Mouse (Mus musculus): ENCODE measurements around the gene Zkscan6.

Gene Zkscan6

DNA sequence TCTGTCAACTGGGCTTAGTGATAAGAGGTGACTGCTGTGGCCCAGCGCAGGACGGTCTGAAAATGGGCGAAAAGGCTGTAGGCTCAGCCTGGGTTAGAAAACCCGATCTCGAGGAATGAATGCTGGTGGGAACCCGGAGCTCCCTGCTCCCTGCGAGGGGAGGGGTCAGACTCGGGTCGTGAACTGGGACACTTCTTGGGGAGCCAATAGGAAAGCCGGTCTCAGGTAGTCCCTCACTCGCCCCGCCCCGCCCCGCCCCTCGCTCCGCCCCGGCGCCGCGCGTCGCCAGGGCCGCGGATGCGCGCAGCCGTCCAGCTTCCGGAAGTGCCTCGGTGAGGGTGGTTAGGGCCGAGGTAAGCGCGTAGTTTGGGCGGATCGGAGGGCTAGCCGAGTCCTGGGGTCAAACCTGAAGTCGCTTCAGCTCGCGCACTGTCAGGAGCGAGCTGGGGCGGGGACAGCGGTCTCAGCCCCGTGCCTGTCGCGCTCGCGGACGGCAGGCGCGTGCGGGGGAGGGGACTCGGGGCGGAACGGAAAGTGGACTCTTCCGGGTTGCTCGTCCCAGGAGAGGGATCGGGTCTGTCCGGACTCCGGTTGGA is at the start of gene Zkscan6:
Gene Zkscan6 (plus strand): TSS at position 267 of the 596 bp plus-strand sequence.
- DNase-seq (ENCODE audit: low spot score in 2 of 2): peak; percentile 88 to 89

GRCm38 (mm10) chr11:65759350-65759749 is 47.6 kb upstream of the Zkscan6 start:
- DNase-seq (ENCODE audit: low spot score in 2 of 2): no peak

DNA sequence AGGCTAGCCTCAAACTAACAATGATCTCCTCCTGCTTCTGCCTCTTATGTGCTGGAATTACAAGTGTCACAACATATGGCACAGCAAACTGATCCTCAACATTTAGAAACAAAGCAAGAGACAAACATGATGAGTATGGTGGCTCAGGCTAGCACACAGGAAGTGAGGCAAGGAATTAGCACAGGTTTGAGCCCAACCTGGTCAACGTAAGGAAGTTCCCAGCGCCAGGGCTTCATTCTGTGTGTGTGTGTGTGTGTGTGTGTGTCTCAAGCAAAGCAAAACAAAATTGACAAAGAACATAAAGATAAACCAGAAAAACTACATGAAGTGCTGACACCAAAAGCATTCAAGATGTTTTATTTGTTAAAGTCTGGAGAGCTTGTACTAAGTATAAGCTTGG is 46.1 kb upstream of the Zkscan6 start:
- DNase-seq (ENCODE audit: low spot score in 2 of 2): no peak

- DNase-seq (ENCODE audit: low spot score in 2 of 2): no peak
Measured at GRCm38 (mm10) chr11:65768445-65768844, 38.5 kb upstream of the Zkscan6 start.

GRCm38 (mm10) chr11:65769990-65770389 is 37.0 kb upstream of the Zkscan6 start:
- no peak for DNase-seq (ENCODE audit: low spot score in 2 of 2)

- no peak for DNase-seq (ENCODE audit: low spot score in 2 of 2)
Measured at GRCm38 (mm10) chr11:65771546-65771945, 35.4 kb upstream of the Zkscan6 start.

GRCm38 (mm10) chr11:65773535-65773934 is 33.4 kb upstream of the Zkscan6 start:
- no peak for DNase-seq (ENCODE audit: low spot score in 2 of 2)

DNA sequence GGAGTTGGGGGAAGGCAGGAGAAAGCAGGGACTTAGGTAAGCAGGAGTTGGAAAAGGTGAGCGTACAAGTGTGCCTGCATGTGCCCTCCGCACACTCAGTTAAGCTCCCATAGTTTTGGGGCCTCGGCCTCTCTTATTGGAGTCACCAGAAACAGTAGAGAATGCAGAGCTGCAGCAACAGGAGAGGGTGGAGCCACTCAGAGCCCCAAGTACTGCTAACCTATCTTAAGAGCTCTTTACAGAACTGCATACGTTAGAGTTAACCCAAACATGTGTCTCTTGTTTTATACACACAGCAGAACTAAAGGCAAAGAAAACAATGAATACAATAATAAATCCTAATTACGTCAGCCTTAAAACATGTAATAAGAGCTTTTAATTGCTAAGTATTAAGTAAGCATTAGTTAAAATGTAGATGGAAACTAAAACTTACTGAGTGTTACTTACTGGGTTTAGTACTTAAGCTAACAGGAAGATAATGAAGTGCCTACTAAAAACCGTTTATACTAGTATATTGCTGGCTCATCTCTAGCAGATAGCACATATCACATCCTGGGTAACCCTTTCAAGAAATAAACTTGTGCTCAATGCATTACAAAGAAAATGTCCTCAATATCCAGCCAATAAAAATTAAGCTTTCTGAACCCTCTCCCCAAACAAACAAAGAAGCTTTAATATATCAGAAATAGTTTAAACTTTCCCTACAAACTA is 32.9 kb upstream of the Zkscan6 start:
- peak in 1 of 2 experiments; percentile 17 for DNase-seq (ENCODE audit: low spot score in 2 of 2)

DNA sequence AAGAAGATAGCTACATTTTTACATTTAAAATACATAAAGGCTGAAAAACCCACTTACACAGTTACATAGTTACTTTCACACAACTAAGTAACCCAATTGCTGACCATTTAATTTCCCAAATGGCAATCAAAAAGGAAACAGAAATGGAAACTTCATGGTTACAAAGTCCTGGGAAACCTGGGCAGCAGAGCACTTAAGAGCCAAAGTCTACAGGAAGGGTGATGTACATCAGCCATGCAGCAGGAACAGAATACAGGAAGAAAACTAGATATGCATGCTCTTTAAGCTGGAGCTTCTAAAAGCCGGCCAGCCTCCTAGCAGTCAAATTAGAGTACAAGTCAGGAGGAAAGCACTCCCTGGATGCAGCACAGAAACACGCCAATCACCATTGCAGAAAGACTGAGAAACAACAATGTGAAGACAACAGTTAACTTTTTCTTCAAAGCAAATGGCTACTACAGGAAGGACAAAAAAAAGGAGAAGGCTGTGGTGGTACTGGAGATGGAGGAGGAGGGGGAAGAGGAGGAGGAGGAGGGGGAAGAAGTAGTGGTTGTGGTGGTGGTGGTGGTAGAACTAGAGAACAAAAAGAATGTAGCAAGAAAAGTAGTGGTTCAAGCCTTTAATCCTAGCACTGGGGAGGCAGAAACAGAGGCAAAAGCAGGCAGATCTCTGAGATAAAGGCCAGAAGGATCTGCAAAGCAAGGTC is 29.9 kb upstream of the Zkscan6 start:
- DNase-seq (ENCODE audit: low spot score in 2 of 2): no peak

- no peak for DNase-seq (ENCODE audit: low spot score in 2 of 2)
Measured at GRCm38 (mm10) chr11:65777810-65778209, 29.2 kb upstream of the Zkscan6 start.

DNA sequence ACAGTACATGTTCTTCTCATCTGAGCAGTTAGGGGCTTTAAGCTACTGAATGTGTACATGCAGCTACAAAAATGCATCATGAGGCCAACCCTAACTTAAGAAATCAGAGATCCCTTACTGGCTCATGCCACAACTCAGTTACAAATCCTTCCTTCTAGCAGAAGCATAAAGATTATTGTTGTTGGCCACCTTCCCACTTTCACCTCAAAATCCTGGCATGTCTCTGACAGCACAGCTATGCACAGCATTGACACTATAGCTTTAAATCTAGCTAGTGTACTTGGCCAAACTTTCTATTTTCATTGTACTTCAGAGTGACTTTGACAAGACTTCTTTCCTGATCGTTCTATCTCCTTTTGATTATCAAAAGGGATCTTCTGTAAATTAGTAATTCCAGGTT is 27.9 kb upstream of the Zkscan6 start:
- DNase-seq (ENCODE audit: low spot score in 2 of 2): no peak

- no peak for DNase-seq (ENCODE audit: low spot score in 2 of 2)
Measured at GRCm38 (mm10) chr11:65779578-65779977, 27.4 kb upstream of the Zkscan6 start.

GRCm38 (mm10) chr11:65781596-65781995 is 25.4 kb upstream of the Zkscan6 start:
- no peak for DNase-seq (ENCODE audit: low spot score in 2 of 2)

DNA sequence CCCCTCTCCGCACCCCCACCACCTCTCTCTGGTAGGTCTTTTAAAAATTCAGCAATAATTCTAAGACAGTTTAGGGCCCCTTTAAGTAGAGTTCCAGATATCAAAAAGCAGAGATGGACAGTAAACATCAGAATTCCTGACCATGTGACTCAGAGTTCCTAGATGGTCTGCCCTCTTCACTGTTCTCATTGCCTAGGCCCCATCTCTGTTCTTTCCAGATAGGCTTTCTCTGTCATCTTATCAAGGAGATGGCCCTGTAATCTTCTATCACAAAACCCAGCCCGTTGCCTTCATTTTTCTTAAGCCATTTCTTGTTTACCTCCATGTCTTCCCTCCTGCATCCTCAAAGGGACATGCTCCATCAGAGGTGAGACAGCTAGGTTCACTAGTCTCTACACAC is 20.8 kb upstream of the Zkscan6 start:
- DNase-seq (ENCODE audit: low spot score in 2 of 2): no peak

- DNase-seq (ENCODE audit: low spot score in 2 of 2): no peak
Measured at GRCm38 (mm10) chr11:65787421-65788151, 19.4 kb upstream of the Zkscan6 start.

- peak; percentile 94 to 98 for DNase-seq (ENCODE audit: low spot score in 2 of 2)
Measured at GRCm38 (mm10) chr11:65788154-65788553, 18.8 kb upstream of the Zkscan6 start, which contains the start of gene Map2k4. Gene Map2k4 (minus strand): TSS chr11:65788297.

DNA sequence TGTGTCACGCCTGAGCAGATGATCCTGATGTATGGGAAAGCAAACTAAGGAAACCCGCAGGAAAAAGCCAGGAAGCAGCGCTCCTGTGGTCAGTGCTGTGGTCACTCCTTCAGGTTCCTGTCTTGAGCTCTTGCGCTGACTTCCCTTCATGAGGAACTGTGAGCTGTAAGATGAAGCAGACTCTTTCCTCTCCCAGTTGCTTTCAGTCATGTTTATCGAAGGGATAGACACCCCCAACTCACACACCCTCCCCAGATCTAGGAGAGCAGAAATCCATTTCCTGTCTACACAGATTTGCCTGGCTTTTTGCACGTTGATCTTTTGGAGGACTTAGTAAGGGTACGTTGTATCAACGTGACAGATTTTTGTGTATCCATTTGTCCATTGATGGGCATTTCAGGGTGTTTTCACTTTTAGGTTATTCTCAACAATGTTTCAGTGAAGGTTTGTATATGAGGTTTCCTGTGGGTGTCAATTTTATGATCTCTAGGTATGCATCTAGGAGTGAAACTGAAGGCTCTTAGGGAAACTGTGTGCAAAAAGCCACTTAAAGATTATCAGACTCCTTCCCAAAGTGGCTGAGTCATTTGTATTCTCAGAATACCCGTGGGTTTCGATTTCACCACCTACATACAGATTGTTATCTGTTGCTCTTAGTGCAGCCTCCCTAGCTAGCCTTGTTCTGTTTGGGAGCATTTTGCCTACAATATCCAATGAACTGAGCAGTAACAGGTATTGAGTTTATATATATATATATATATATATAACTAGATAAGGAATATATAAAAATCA is 12.4 kb upstream of the Zkscan6 start:
- no peak for DNase-seq (ENCODE audit: low spot score in 2 of 2)

GRCm38 (mm10) chr11:65795896-65796295 is 11.1 kb upstream of the Zkscan6 start:
- DNase-seq (ENCODE audit: low spot score in 2 of 2): no peak

GRCm38 (mm10) chr11:65801899-65802298 is 5.1 kb upstream of the Zkscan6 start:
- no peak for DNase-seq (ENCODE audit: low spot score in 2 of 2)

- peak; percentile 30 to 74 for DNase-seq (ENCODE audit: low spot score in 2 of 2)
Measured at GRCm38 (mm10) chr11:65806321-65806904, 562 bp upstream of the Zkscan6 start.

GRCm38 (mm10) chr11:65807601-65808000 is 626 bp downstream of the Zkscan6 start:
- DNase-seq (ENCODE audit: low spot score in 2 of 2): no peak
